Mouse (Mus musculus): Measurements from ENCODE around the gene Kctd17. TPM values are rescaled to one million over a fixed set of nuclear protein-coding genes. Genes with fewer than 3 reads are reported as not detected.
A peak's percentile ranks its signal among the peaks of the same experiment; 100 is the strongest.

The Kctd17 gene
- total RNA-seq, 2 experiments from 2014 or later: 313 to 338 TPM

- DNase-seq (ENCODE audit: low spot score in 2 of 2): no peak
Observed at GRCm38 (mm10) chr15:78479470-78479869, 51.1 kb downstream of the Kctd17 start.

GRCm38 (mm10) chr15:78480111-78480510 is 51.7 kb downstream of the Kctd17 start:
- no peak for DNase-seq (ENCODE audit: low spot score in 2 of 2)

DNA sequence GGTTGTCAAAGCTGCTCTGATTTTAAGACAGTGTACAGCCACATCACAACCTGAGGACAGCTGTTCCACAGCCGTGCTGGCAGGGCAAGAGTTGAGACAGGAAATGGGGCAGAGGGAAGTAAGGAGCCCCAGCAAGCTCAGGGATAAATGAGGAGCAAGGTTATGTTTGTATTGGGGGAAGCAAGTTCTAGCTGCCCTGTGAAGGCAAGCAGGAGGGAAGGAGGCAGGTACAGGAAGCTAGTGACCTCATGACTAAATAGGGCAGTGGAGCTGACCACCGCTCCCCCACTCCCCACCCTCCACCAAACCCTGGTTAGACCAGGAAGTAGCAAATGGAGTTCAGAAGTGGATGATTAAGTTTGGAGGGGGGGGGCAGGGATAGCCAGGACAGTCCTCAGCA is 52.6 kb downstream of the Kctd17 start:
- DNase-seq (ENCODE audit: low spot score in 2 of 2): no peak

- DNase-seq (ENCODE audit: low spot score in 2 of 2): no peak
Observed at GRCm38 (mm10) chr15:78481448-78482000, 53.2 kb downstream of the Kctd17 start.

DNA sequence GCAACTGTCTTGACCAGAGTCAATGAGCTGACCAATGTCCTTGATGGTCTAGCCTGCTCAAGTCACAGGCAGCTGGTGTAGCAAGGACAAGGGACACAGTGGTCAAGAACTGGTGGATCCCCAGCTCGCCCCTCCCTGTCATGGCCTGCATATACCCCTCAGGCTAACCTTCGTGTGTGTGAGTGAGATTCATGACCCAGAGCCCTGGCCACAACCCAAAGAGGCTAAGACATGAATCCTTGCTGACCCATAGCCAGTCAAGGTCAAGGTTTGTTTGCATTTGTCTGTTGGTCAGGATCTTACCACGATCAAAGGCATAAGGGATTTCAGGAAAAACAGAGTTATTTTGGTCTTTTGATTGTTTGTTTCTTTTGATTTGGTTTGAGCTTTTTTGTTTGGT is 54.2 kb downstream of the Kctd17 start:
- DNase-seq (ENCODE audit: low spot score in 2 of 2): no peak

- peak in 1 of 2 experiments; percentile 8 for DNase-seq (ENCODE audit: low spot score in 2 of 2)
Observed at GRCm38 (mm10) chr15:78483311-78483710, 54.9 kb downstream of the Kctd17 start.

GRCm38 (mm10) chr15:78486564-78486963 is 58.2 kb downstream of the Kctd17 start:
- DNase-seq (ENCODE audit: low spot score in 2 of 2): no peak

GRCm38 (mm10) chr15:78487066-78487465 is 58.7 kb downstream of the Kctd17 start:
- DNase-seq (ENCODE audit: low spot score in 2 of 2): no peak

Other genes starting within 250 kb of the Kctd17 start
- gene Pvalb, start 222.2 kb upstream of the Kctd17 start, total RNA-seq (2021): 100 to 1,000 TPM in 1 of 2 experiments, 10 to 100 TPM in 1; 91.2 to 126 TPM
- 1 to 10 TPM in 1 of 2 experiments, under 1 TPM in 1; 0.95 to 1.5 TPM for gene Ncf4, start 183.8 kb upstream of the Kctd17 start, total RNA-seq (2021)
- under 1 TPM; 0.66 to 0.72 TPM for gene Csf2rb2, start 122.8 kb upstream of the Kctd17 start, total RNA-seq (2021)
- under 1 TPM; 0.66 to 1.00 TPM for gene Csf2rb, start 102.8 kb upstream of the Kctd17 start, total RNA-seq (2021)
- gene Tex33, start 32.7 kb upstream of the Kctd17 start, total RNA-seq (2021): not detected
- gene Tst, start 22.7 kb upstream of the Kctd17 start, total RNA-seq (2021): 10 to 100 TPM; 31.6 to 33.8 TPM
- 10 to 100 TPM; 28.4 to 33.0 TPM for gene Mpst, start 22.1 kb upstream of the Kctd17 start, total RNA-seq (2021)
- gene Tmprss6, start 40.1 kb downstream of the Kctd17 start, total RNA-seq (2021): 1 to 10 TPM in 1 of 2 experiments, under 1 TPM in 1; 0.23 to 1.4 TPM
- gene Il2rb, start 66.7 kb downstream of the Kctd17 start, total RNA-seq (2021): under 1 TPM in 1 of 2 experiments, not detected in 1; 0.28 TPM
- gene C1qtnf6, start 102.9 kb downstream of the Kctd17 start, total RNA-seq (2021): 1 to 10 TPM in 1 of 2 experiments, under 1 TPM in 1; 0.84 to 1.3 TPM
- gene Sstr3, start 116.1 kb downstream of the Kctd17 start, total RNA-seq (2021): 10 to 100 TPM; 22.1 to 25.2 TPM
- 1 to 10 TPM; 2.9 to 4.6 TPM for gene Rac2, start 144.2 kb downstream of the Kctd17 start, total RNA-seq (2021)
- 10 to 100 TPM; 10.1 to 10.4 TPM for gene Cyth4, start 168.5 kb downstream of the Kctd17 start, total RNA-seq (2021)

All from left cerebral cortex, adult 18-20 months (tissue).